Mouse (Mus musculus) CH12.LX (cell line): ENCODE data around the gene Slc2a10.

Source experiments
- BHLHE40 ChIP-seq: IDR thresholded peaks from 2 replicates; pipeline ENCODE4 v1.6.1; 2011; ENCODE audit warnings: mild to moderate bottlenecking, low read depth, low read length, improper control_type of control experiment
- CHD2 ChIP-seq: IDR thresholded peaks from 2 replicates; pipeline ENCODE4 v1.6.1; 2011; ENCODE audit warnings: low read length, improper control_type of control experiment
- CTCF ChIP-seq, 2 experiments: IDR thresholded peaks in 1 of 2; conservative IDR thresholded peaks in 1 of 2; 2 replicates each; pipeline ENCODE4 v1.5.1; 2011 to 2012; ENCODE audit warnings: low read depth in 2 of 2, low read length in 2 of 2, improper control_type of control experiment in 1 of 2, inconsistent platforms in 1 of 2, mild to moderate bottlenecking in 1 of 2, moderate library complexity in 1 of 2
- ELF1 ChIP-seq: IDR thresholded peaks from 2 replicates; pipeline ENCODE4 v1.6.1; 2014; ENCODE audit warnings: low read depth, mild to moderate bottlenecking, inconsistent platforms, low read length, improper control_type of control experiment
- ZNF384 ChIP-seq: IDR thresholded peaks from 2 replicates; pipeline ENCODE4 v1.6.1; 2012; ENCODE audit warnings: low read depth, low read length, improper control_type of control experiment, inconsistent platforms

DNA sequence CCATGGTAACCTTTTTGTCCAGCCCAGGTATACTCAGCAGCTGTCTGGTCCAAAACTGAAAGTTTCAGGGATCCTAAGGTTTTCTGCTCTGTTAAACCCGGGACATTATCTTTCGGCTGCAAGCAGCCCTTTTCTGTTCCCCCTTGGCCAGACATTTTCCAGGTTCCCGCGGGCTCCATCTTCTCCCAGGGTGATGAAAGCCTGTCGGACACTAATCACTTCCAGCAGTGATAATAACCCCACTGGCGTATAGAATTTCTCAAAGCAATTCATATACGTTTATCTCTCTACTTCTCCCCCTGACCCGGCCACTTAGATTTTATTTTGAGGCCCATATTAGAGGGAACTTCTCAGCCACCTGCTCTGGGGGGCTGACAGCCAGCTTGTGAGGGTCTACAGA lies 42.8 kb downstream of the Slc2a10 start:
- no peak for TF ChIP-seq ZNF384
- TF ChIP-seq BHLHE40: no peak
- no peak for TF ChIP-seq ELF1
- no peak for TF ChIP-seq CTCF (conservative IDR thresholded peaks at IDR 0.05 in 1 of 2, IDR thresholded peaks at IDR 0.05 in 1 of 2; ENCODE audit: low read depth in 2 of 2, low read length in 2 of 2)
- TF ChIP-seq CHD2: no peak
